Mouse (Mus musculus) cerebellum, adult 11-12 months (tissue): ENCODE data around the gene Zfp74.

Source experiments
- DNase-seq: peaks from one replicate; pipeline ENCODE4 v3.0.0; 2022

Zfp74 gene

DNA sequence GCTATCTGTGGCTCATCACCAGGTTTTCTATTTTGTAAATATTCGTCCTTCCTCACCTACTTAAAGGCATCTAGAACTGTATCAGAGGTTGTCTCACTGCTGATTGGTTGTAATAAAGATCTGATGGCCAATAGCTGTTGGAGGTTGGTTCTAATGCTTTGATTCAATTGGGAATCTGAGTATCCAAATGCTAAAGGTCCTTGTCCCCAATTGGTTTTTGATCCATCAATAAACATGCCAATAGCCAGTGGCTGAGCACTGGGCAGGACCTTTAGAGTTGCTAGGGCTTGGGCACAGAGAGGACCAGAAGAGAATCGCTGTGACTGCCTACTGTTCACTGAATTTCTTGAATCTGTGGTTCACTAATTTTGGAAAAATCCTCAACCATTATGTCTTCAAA is 10.2 kb downstream of the Zfp74 start:
- DNase-seq = no peak

DNA sequence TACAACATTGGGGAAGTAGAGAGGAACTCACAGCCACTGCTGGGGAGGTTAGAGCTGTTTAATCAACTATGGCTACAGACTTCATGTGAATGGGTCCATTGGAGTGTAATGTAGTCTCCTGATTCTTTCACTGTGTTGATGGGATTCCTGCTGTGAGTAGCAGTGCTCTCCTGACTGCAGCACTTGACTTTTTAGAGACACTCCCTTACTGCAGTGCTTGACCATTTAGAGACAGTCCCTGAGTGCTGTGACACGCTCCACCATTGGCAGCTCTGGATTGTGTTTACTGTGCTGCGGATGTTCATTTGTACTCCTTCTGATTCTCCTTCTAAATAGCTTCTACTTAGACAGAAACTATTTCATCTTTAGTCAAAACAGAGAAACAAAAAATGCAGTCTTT is 11.1 kb downstream of the Zfp74 start:
- DNase-seq = no peak

DNA sequence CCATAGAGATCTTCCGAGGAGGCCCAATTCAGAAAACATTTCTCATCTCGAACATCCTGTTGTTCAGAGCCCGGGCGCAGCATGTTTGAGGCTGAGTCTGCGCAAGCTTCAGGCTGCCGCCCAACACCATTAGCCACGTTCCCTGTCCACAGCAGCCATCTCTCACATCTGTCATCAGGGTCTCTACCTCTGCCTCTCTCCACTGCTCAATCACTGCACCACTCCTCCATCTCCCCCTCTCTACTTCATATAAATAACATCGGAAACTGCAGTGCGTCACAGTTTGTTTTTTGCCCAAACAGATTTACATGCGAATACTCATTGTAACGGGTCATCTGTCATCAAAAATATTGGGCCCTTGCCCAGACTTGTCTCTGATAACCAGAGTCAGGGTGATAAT is 12.9 kb downstream of the Zfp74 start:
- no peak for DNase-seq

DNA sequence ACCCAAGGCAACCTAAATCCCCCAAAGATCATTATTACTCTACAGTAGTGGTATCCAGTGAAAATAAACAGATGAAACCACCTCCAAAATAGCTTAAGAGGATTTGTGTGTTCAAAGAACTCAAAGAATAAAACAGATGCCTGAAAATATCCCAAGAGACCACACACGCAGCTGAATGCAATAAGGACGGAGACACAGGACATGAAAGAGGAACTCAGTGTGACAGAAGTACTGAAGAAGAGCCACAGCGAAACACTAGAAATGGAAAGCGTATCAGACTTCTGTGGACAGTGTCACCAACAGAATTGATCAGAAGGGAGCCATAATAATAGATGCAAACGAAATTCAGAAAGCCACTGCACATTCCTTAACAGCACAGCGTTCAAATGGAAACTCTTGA is 15.0 kb downstream of the Zfp74 start:
- no peak for DNase-seq

DNA sequence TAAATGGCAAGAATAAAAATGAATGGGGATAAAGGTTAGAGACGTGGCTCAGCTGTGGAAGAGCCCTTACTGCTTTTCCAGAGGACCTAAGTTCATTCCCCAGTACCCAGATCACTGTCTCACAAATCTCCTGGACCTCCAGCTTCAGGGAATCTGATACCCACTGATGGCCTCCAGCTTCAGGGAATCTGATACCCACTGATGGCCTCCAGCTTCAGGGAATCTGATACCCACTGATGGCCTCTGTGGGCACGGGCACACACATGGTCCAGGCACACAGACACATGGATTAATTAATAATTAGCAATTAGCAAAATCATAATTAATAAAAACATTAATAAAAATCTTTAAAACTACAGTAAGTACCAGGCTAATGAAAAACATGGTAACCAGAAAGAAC is 31.1 kb downstream of the Zfp74 start:
- no peak for DNase-seq

DNA sequence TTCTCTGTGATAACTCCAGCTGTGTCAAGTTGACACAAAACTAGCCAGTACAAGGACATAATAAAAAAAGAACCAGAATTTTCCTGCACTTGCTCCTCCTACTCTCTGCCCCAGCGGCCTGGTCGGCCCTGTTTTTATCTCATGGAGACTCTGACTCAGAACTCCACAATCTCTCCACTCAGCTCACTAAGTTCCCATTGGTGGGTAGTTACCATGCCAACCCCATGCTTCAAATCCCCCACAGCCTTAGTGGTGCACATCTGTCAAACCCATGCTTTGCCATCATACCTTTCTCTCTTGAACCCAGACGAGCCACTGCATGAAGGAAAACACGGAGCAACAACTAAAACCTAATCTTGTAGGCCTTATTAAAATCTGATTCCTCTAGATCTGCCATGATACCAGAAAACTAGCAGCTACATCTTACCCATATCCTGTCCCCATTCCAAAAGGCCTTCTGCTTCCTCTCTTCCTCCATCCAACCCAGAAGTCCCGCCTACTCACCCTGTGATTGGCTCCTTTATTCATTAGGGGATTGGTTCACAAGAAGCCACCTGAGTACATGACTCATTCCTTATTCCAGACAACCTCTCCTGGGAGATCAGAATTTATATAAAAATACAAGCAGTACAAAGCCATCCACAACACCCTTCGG is 32.3 kb downstream of the Zfp74 start:
- no peak for DNase-seq

DNA sequence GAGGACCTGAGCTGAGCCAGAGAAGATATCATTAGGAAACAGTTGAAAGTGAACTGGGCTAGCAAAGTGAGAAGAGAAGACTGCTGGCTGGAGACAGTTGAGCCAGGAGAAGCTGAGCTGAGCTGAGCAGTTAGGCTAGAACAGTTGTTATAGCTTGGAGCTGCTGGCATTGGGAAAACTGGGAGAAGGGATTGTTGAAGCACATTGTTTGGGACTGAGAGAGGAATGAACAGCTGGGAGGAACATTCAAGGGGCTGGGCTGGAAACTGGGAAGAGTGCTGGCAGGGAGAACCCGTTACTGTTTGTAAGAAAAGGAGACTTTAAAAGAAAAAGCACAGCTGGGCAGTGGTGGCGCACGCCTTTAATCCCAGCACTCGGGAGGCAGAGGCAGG is 35.8 kb downstream of the Zfp74 start:
- no peak for DNase-seq

DNA sequence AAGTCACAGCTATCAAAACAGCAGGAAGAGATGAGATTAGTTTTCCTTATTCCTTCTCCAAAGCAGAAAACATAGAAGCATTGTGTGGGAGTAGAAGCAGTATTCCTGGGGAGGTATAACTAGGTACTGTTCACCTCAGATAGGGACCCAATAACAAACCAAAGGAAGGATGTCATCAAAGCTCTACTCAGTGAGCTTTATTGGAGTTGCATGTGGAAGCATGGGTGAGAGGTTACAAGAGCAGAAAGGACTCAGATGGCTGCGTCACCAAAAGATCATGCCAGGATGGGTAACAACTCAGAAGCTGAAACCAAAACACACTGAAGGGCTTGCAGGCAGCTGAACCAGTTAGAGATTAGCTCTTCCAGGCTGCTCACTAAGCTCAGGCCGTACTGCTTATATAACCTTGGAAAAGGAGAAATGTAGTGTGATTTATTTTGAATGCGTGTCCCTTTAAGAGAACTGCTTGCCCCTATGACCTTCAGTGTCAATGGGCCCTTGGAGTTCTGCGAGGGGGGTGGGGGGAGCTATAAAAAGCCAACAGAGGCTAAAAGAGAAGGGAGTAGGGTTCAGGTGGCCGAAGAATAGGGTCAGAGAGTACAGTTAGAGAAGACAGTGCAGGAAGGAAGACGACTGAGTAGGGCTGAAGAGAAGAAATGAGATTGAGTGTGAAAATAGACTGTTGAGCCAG is 36.4 kb downstream of the Zfp74 start:
- no peak for DNase-seq

DNA sequence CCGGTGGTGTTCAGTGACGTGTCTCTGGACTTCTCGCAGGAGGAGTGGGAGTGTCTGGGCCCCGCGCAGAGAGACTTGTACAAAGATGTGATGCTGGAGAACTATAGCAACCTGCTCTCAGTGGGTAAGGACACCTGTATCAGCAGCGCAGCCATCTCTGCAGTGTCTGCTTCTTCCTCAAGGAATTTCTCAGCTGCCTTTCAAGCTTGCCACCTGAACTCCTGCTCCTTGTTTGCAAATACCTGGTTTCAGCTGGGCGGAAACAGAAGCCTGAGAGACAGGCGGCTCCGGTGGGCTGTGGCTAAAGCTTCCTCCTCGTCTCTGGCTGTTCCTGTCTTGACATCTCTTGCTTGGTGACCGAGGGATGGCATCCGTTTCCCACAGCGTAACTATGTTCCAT is 41.7 kb downstream of the Zfp74 start:
- DNase-seq = no peak

DNA sequence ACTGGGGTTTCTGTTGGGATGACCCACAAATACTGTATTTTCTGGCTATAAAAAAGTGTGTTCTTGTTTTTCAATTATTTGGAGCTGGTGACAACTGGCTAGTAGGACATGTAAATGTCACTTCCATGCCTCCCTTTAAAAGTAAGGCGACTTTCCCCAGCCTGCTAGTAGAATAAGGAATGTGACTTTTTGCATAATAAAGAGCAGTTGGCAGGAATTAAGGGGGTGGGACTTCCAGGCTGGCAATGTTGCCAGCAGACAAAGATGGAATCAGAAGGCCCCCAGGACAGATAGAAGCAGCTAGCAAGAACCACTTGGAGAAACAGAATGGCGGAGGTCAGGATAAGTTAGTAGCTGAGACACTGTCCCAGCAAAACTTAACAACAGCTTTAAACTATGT is 43.6 kb downstream of the Zfp74 start:
- DNase-seq = peak; percentile 18

DNA sequence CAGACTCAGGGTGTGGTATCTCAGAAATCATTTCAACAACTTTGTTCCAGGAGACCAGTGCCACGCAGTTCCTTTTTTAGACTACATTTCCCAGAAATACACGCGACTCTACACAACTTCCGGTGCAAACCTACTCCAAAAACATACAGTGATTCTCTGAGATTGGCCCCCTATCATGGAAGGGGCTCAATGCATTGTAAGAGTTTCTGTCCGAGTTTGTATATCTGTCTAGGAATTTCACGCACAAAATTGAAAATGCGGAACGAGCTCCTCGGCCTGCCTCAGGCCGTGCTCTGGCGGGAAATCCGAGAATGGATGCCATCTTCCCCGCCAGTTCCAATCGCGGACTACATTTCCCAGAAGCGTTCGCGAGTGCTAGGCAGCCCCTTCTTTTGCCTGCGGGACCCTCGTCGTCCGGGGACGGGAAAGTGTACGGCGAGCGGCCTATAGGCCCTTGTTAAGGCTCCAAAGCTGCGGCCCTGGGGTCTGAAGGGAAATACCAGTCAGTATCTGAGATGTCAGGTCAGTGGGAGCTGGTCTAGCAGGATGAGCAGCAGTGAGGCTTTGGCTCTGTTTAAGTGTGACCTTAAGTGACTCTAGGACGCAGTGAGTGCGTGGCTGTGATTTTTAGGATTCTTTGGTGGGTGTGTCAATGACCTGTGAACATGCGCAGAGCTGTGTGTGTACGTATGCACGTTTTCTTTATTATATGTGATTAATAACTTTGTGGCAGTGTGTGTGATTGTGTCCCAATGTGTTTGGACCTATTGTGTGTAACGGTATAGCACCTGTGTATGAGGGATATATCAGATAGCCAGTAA is 45.5 kb downstream of the Zfp74 start, which contains the start of gene Zfp383:
Gene Zfp383 (plus strand): TSS at position 94 of the 821 bp plus-strand sequence.
- DNase-seq = peak; percentile 74

DNA sequence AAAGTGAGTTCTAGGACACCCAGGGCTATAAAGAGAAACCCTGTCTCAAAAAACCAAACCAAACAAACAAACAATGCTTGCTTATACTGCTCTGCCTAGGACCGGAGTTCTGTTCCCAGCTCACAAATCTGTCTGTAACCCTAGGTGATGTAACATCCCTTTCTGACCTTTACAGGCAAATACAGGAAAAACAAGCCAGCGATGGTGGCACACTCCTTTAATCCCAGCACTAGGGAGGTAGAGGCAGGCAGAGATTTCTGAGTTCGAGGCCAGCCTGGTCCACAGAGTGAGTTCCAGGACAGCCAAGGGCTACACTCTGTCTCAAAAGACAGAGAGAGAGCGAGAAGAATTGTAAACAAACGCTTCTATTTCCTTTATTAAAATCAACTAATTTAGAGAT is 46.7 kb downstream of the Zfp74 start:
- DNase-seq = peak; percentile 22

DNA sequence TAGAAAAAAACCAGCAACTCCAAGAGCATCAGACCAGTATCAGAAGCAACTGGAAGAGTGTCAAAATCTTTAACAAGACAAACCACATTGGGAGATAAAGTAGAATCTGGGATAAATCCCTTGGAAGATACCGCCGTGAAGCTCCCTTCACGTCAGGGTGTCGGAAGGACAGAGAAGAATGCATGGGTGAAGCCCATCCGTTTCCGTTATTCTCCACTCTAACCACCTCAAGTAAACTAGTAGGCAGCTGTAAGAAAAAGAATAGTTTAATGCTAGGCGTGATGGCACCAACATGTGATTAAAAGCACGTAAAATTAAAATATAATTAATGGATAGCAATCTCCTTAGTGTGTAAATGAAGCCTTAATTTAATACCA is 47.2 kb downstream of the Zfp74 start:
- peak; percentile 16 for DNase-seq

DNA sequence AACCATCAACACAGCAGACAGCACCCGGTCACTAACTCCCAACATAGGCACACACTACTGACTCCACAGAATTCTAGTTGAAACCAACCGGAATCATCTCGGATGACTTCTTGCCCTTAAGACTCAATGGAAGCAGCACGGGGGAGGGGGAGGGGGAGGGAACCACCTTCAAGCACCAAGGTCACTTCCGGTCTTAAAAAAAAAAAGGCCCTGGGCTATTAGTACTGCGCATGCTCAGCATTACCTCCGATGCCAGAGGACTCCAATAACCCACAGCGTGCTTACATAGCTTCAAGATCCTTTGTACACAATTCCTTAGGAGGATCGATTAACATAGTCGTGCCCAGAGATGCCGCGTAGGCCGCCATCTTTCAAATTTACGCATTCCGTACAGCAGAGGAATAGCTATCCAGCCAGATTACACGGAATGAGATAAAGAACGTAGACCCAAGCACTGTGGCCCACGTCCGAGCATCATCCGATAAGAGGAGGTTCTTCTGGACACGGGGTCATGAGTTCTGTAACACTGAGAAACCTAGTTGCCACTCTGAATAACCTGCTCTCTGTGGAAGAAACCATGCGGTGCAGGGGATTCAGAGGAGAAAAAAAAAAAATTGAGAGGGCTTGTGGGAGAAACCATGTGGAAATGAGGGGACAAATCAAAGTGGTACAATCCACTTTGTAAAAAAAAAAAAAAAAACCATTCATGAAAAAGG is 47.8 kb downstream of the Zfp74 start, which contains the start of gene Zfp27:
Gene Zfp27 (minus strand): TSS at position 607 of the 716 bp plus-strand sequence.
- peak; percentile 85 for DNase-seq

DNA sequence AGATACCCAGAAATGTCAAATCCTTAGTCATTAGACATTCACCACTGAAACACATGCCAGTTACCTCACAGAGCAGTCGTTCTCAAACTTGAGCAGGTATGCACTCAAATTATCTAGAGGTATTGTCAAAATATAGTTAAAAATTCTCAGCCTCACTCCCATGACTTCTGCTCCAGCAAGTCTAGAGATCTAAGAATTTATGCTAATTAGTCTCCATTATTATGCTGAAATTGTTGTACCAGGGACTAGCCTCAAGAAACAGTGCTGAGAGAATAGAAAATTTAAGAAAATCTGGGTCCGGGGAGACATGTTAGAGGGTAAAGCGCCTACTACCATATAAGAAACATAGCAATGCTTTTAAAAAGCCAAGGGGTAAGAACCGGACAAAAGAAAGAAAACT is 49.8 kb downstream of the Zfp74 start:
- DNase-seq = no peak

DNA sequence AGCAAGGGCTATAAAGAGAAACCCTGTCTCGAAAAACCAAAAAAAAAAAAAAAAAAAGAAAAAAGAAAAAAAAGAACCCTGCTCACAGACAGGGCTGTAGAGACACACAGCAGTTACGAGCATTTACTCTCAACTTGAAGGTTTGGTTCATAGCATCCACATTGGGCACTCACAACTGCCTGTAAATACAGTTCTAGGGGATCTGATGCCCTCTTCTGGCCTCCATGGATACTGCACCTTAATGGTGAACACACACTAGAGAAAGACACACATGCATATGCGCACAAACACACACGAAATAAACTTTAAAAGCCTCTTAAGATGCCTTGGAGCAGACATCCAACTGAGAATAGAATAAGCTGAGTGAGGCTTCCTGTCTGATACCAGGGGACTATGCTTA is 55.5 kb downstream of the Zfp74 start:
- DNase-seq = no peak

DNA sequence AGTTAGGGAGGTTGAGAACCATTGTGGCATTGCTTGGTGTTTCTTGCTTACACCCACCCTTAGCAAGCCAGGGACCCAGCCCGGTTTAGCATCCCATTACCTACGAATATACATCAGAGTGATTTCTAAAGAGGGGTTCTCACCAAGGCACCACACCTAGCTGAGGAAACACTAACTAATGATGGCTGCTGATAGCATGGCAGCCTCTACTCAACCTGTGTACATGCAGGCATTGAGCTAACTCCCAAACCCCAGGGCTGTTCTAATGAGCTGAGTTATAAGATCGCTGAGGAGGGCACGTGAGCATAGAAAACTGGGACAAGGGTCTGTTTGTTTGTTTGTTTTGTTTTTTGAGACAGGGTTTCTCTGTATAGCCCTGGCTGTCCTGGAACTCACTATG is 61.1 kb downstream of the Zfp74 start:
- DNase-seq = no peak

DNA sequence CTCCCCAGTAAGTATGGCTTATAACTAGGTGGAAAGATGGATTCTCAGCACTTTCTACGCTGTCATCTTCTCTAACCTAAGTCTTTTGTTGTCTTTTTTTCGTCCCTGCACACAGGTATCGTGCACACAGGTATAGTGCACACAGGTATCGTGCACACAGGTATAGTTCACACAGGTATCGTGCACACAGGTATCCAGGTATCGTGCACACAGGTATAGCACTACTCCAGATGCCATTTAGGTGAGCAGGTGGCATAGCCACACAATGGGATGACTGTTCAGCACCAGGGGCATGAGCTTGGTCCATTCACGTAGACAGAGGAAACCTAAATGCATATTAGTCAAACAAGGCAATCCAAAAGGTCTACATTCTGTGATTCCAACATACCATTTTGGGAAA is 63.4 kb downstream of the Zfp74 start:
- DNase-seq = no peak

DNA sequence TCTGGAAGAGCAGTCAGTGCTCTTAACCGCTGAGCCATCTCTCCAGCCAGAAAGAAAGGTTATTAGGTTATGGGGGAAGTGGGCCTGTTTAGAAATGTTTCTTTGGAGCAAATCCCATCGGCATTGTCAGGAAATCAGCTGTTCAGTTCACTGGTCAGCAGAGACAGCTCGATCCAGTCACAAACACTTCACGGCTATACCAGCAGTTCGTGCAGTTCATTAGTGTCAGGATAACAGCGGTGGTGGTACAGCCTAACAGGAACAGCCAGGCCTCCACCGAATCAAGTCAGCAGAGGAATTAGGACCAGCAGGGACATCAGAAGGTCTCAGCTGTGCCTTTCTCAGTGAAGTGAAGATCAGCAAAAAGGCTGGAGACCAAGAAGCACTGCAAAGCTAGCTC is 73.0 kb downstream of the Zfp74 start:
- no peak for DNase-seq
